Mouse (Mus musculus) embryonic facial prominence, embryonic 11.5 days (tissue): ENCODE measurements at regions not wholly inside any gene's neighbourhood (a gene's known extent, or its start where the extent isn't known, plus 50 kb on each side); places are given as distances from the start of the nearest gene placed in this dataset.

Experiments
- ATAC-seq: fragments of 200-750 bp; cut with Nextera tagmentation; replicated peaks from 2 replicates; pipeline ENCODE4 v1.8.0; 2017; ENCODE audit warnings: low read depth; ENCODE audit not compliant: insufficient number of reproducible peaks, low FRiP score, low TSS enrichment
- DNase-seq: peaks from one replicate; pipeline ENCODE4 v3.0.0-alpha.2; 2015; ENCODE audit warnings: low spot score
- H3K27ac ChIP-seq: fragments of 300-500 bp; sonication (generic); replicated peaks from 2 replicates; pipeline ENCODE4 v1.5.1; 2014; ENCODE audit warnings: mild to moderate bottlenecking, low read depth, low read length, control low read depth
- H3K27me3 ChIP-seq: fragments of 300-500 bp; sonication (generic); 2 replicates; pipeline ENCODE4 v1.6.1; 2014; ENCODE audit warnings: mild to moderate bottlenecking, low read length, moderate library complexity, mixed read lengths; ENCODE audit not compliant: control insufficient read depth, insufficient read depth
- H3K36me3 ChIP-seq: fragments of 300-500 bp; sonication (generic); replicated peaks from 2 replicates; pipeline ENCODE4 v1.6.1; 2014; ENCODE audit warnings: low read depth, mild to moderate bottlenecking, low read length, moderate library complexity, mixed read lengths; ENCODE audit not compliant: control insufficient read depth, insufficient read depth
- H3K4me1 ChIP-seq: fragments of 300-500 bp; sonication (generic); 2 replicates; pipeline ENCODE4 v1.6.1; 2014; ENCODE audit warnings: low read length, mixed read lengths; ENCODE audit not compliant: control insufficient read depth, insufficient read depth
- H3K4me2 ChIP-seq: fragments of 300-500 bp; sonication (generic); 2 replicates; pipeline ENCODE4 v1.6.1; 2014; ENCODE audit warnings: low read depth, mild to moderate bottlenecking, control low read depth, low read length, moderate library complexity
- H3K4me3 ChIP-seq: fragments of 300-500 bp; sonication (generic); 2 replicates; pipeline ENCODE4 v1.5.1; 2014; ENCODE audit warnings: low read depth, low read length, control low read depth
- H3K9ac ChIP-seq: fragments of 300-500 bp; sonication (generic); replicated peaks from 2 replicates; pipeline ENCODE4 v1.6.1; 2014; ENCODE audit warnings: mild to moderate bottlenecking, control low read depth, low read length
- H3K9me3 ChIP-seq: fragments of 300-500 bp; sonication (generic); replicated peaks from 2 replicates; pipeline ENCODE4 v1.6.1; 2016; ENCODE audit warnings: mild to moderate bottlenecking, low read length, inconsistent platforms, mixed read lengths; ENCODE audit not compliant: control insufficient read depth
- WGBS: fragments of 180-500 bp; shearing (Covaris S2); extraction: QIAGEN DNeasy Blood & Tissue Kit; methylation state at CpG from one replicate; pipeline ENCODE4 v1.1.7; 2014; 5-methylcytosine and 5-hydroxymethylcytosine counted together

- H3K9ac ChIP-seq, result no peak overlapping the region
- H3K9me3 ChIP-seq, result no peaks in the 10 kb centered on the region
- 41% methylated on average over 6 of the region's 6 CpGs for WGBS
- H3K4me3 ChIP-seq, result no peak overlapping the region
- DNase-seq (no peak), ATAC-seq (no peak)
- H3K27ac ChIP-seq, result no peak overlapping the region
- H3K4me1 ChIP-seq, result no peaks in the 10 kb centered on the region
- no peak overlapping the region for H3K4me2 ChIP-seq
- no peaks in the 10 kb centered on the region for H3K27me3 ChIP-seq
- no peaks in the 10 kb centered on the region for H3K36me3 ChIP-seq
These were observed 196.0 kb upstream of the Elavl2 start for GRCm38 (mm10) chr4:91596619-91597018.

DNA sequence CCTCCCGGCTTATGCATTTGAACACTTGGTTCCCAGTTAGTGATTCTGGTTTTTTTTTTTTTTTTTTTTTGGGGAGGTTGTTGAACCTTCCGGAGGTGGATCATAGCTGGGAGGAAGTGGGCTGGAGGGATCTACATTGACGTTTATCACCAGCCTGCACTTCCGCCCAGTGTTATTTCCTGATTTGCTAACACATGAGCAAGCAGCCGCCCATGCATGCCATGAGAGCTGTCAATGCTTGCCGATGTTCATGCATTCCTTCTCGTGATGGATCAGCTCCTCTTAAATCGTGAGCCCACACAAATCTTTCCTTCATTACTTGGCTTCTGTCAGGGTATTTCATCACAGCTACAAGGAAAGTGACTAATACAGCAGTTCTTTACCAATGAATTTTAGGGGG is 195.2 kb upstream of the Elavl2 start:
- no peak for DNase-seq
- Histone ChIP-seq H3K9ac (no peak overlapping the region), H3K27ac (no peak overlapping the region), H3K36me3 (no peaks in the 10 kb centered on the region), H3K9me3 (no peaks in the 10 kb centered on the region), H3K27me3 (no peaks in the 10 kb centered on the region), H3K4me2 (no peak overlapping the region), H3K4me3 (no peak overlapping the region), H3K4me1 (no peaks in the 10 kb centered on the region)
- ATAC-seq, result no peak
- WGBS, result 72% methylated on average over 8 of the region's 8 CpGs

DNA sequence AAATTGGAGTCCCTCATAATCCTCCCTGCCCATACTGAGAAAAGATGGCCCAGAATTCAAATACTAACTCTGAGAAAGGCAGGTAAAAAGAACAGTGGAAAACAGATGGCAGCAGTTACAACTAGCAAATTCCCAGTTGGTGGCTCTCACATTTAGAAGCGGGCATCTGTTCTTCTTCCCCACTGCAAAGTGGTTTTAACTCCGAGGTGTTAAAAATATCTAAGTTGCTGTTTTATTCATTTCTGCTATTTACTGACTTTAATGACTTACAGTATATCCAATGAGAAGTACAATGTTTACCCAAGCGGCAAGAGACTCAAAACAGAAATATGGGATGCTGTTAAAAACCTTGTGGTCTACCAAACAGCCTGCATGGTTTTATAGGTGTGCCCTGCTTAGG is 189.2 kb upstream of the Elavl2 start:
- DNase-seq (no peak), ATAC-seq (no peak)
- Histone ChIP-seq H3K4me1 (no peaks in the 10 kb centered on the region), H3K9ac (no peak overlapping the region), H3K27me3 (no peaks in the 10 kb centered on the region), H3K4me3 (no peak overlapping the region), H3K36me3 (no peaks in the 10 kb centered on the region), H3K27ac (no peak overlapping the region), H3K4me2 (no peak overlapping the region), H3K9me3 (no peaks in the 10 kb centered on the region)
- WGBS, result 80% methylated on average over 3 of the region's 3 CpGs

DNA sequence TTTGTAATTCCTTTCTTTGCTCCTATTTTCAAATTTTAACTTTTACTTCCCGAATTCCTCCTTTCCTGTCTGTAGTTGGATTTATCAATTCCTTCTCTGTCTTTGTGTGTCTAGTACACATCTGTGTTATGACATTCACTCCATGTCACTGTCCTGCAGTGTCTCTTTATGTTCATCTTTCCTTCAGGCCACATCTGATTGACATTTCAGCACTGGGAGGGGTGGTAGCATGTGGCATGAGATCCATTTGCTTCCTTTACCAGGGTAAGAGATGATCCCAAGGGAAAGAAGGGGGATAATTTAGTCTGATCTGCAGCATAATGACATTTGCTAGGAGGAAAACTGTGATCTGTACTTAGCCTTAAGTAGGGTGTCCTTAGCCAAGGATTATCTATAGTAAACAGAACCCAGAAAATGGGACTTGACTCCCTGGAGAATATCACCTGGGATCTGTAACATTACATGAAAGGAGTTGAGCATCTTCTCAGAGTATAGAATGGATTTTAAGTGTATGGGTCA is 187.0 kb upstream of the Elavl2 start:
- no peaks in the 10 kb centered on the region for H3K4me1 ChIP-seq
- H3K9ac ChIP-seq, result no peak overlapping the region
- H3K27ac ChIP-seq, result no peak overlapping the region
- no peaks in the 10 kb centered on the region for H3K27me3 ChIP-seq
- H3K9me3 ChIP-seq, result no peaks in the 10 kb centered on the region
- H3K4me3 ChIP-seq, result no peak overlapping the region
- 81% methylated on average over 1 of the region's 1 CpGs for WGBS
- no peak for DNase-seq
- H3K36me3 ChIP-seq, result no peaks in the 10 kb centered on the region
- H3K4me2 ChIP-seq, result no peak overlapping the region
- no peak for ATAC-seq

GRCm38 (mm10) chr4:91583035-91583434 is 182.4 kb upstream of the Elavl2 start:
- Histone ChIP-seq H3K4me3 (no peak overlapping the region), H3K9ac (no peak overlapping the region), H3K4me1 (no peaks in the 10 kb centered on the region), H3K4me2 (no peak overlapping the region), H3K27me3 (no peaks in the 10 kb centered on the region), H3K9me3 (no peaks in the 10 kb centered on the region), H3K36me3 (no peaks in the 10 kb centered on the region), H3K27ac (no peak overlapping the region)
- 85% methylated on average over 1 of the region's 1 CpGs for WGBS
- DNase-seq (no peak), ATAC-seq (no peak)

DNA sequence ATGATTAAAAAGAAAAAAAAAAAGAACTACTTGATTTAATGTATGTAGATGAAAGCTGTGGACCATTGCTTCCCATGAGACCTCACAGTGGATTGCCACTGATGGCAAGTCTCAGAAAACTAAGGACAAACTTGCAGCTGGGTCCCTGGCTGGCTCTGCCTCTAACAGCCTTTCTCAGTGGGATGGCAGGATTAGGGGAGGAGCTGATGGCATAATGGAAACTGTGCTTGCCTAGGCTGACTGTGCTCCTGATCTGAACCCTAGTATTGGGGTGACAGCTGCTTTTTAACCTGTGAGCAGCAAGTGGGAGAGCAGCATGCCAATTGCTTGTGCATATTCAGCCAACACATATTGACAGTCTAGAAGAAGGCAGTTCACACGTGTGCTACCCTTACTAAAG is 156.9 kb upstream of the Elavl2 start:
- H3K4me3 ChIP-seq, result no peak overlapping the region
- no peaks in the 10 kb centered on the region for H3K4me1 ChIP-seq
- H3K27ac ChIP-seq, result no peak overlapping the region
- H3K36me3 ChIP-seq, result no peaks in the 10 kb centered on the region
- H3K27me3 ChIP-seq, result no peaks in the 10 kb centered on the region
- no peak overlapping the region for H3K9ac ChIP-seq
- H3K4me2 ChIP-seq, result no peak overlapping the region
- no peak for DNase-seq
- ATAC-seq, result no peak
- 37% methylated on average over 1 of the region's 1 CpGs for WGBS
- H3K9me3 ChIP-seq, result no peaks in the 10 kb centered on the region

- no peaks in the 10 kb centered on the region for H3K9me3 ChIP-seq
- no peak overlapping the region for H3K9ac ChIP-seq
- ATAC-seq (no peak), DNase-seq (no peak)
- no peak overlapping the region for H3K4me3 ChIP-seq
- no peak overlapping the region for H3K4me2 ChIP-seq
- WGBS, result 63% methylated on average over 4 of the region's 4 CpGs
- no peaks in the 10 kb centered on the region for H3K27me3 ChIP-seq
- H3K36me3 ChIP-seq, result no peaks in the 10 kb centered on the region
- no peak overlapping the region for H3K27ac ChIP-seq
- H3K4me1 ChIP-seq, result no peaks in the 10 kb centered on the region
These were observed 156.4 kb upstream of the Elavl2 start for GRCm38 (mm10) chr4:91556959-91557358.

GRCm38 (mm10) chr4:91524367-91524766 is 123.8 kb upstream of the Elavl2 start:
- no peak overlapping the region for H3K4me3 ChIP-seq
- no peak overlapping the region for H3K4me2 ChIP-seq
- WGBS, result 78% methylated on average over 4 of the region's 4 CpGs
- H3K27me3 ChIP-seq, result no peaks in the 10 kb centered on the region
- no peak overlapping the region for H3K9ac ChIP-seq
- H3K9me3 ChIP-seq, result no peaks in the 10 kb centered on the region
- ATAC-seq (no peak), DNase-seq (no peak)
- H3K27ac ChIP-seq, result no peak overlapping the region
- H3K36me3 ChIP-seq, result no peaks in the 10 kb centered on the region
- H3K4me1 ChIP-seq, result no peaks in the 10 kb centered on the region
